Mouse (Mus musculus) adrenal gland, adult 18-20 months (tissue): ENCODE results near the gene Psmd2. TPM values are rescaled to one million over a fixed set of nuclear protein-coding genes. Genes with fewer than 3 reads are reported as not detected.

Source experiments
- DNase-seq, 2 experiments: peaks; one replicate each; pipeline ENCODE4 v3.0.0; 2021 to 2022; ENCODE audit warnings: low spot score in 2 of 2
- long read RNA-seq, 2 experiments: library from polyadenylated mRNA; stranded (forward); transcript quantifications; one replicate each; pipeline ENCODE4 v2.0.0; 2021
- total RNA-seq, 2 experiments: library from RNA; stranded (reverse); gene quantifications; 1 replicate in 1 of 2; 2 replicates in 1 of 2; pipeline ENCODE4 v1.2.3; 2021

The Psmd2 gene
- total RNA-seq = 100 to 1,000 TPM; 265 to 268 TPM
- long read RNA-seq, experiment 1, transcript Psmd2-201 (21 exons, 2,961 nt) = major isoform, 332 of 370 reads
- long read RNA-seq, experiment 1, partial matches to known transcripts = 6 of 370 reads
- long read RNA-seq, experiment 1, other reads (novel, unspliced or antisense) = 30 of 370 reads
- long read RNA-seq, experiment 2, transcript Psmd2-201 (21 exons, 2,961 nt) = major isoform, 854 of 992 reads
- long read RNA-seq, experiment 2, partial matches to known transcripts = 106 of 992 reads
- long read RNA-seq, experiment 2, other reads (novel, unspliced or antisense) = 32 of 992 reads

DNA sequence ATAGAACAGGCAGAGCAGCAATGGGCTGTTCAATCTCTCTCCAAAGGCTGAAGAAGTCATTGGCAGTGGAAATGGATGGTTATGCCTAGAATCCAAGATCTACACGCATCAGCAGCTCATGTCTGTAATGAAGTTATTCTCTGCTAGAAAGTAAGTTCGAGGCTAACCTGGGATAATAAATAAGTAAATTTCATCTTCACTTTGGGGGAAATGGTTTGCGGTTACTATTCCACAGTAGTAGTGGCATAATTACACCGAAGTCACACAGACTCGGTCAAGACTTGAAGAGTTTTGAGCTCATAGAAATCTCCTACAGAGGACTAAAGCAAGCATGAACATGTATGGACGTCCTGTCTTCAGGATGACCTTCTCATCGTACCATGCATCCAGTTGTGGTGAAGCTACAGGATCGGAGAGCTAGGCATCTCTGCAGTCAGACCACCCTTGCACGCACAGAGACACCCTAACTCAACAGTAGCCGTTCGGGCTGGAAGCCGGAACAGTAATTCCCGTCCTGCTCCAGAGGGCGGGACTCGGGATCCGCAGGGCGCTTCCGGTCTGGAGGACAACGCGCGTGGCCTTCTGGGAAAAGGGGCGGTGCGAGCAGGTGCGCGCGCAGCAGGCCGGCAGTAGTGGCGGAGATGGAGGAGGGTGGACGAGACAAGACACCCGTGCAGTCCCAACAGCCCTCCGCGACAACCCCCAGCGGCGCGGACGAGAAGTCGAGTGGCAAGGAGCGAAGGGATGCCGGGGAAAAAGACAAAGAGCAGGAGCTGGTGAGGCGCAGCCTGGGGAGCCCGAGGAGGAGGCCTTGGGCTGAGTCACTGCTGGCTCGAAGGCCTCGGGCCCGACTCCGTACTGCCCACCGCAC lies at the start of gene Psmd2:
TSS of gene Psmd2 (plus strand) at position 577 of the 871 bp plus-strand sequence.
- DNase-seq = peak; percentile 98

DNA sequence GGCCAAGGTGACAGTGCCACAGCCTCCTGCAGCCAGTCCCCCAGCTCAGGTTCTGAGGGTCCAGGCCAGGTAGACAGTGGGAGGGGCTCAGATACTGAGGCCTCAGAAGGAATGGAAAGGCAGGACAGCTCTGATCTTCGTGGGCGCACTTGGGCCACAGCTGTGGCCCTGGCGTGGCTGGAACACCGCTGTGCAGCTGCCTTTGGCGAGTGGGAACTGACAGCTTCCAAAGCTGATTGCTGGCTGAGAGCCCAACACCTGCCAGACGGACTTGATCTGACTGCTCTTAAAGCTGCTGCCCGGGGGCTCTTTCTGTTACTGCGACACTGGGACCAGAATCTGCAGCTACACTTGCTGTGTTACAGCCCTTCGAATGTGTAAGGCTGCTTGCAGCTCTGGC lies 46.7 kb upstream of the Psmd2 start:
- DNase-seq = no peak

DNA sequence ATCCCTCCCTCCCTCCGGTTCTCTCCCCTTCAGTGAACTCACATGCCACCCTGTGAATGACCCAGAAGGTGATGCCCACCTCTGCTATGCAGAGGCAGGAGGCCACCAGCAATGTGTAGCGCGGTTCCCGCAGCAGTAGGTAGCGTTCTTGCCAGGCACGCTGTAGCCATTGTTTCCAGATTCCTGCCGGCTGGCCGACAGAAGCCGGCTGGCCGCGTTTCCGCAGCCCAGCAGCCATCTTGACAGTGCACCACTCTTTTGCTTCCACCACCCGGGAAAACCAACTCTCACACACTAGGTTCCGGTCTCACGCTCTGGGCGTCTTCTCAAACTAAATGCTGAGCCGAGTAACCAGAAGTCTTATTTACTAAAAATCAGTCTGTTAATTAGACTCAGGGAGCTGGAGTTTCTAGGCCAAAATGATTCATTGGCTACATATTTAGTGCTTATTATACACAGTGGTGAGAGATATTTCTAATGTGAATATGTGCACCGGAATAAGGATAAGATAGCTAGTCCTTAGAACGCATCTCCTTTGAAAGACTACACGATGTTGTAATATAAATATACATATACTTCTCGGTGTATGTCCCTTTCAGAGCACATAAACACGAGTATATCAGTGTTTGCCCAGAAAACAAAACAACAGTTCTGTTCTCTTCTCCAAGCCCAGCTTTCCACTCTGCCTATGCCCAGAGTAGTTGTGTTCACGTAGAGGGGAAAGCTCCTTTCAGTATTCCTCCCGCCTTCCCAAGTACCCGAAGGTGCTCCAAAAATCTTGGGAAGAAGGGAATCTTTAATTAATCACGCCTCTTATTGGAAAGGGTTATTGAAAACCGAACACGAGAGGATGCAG lies 40.7 kb upstream of the Psmd2 start:
- peak; percentile 72 to 74 for DNase-seq

- peak; percentile 74 to 80 for DNase-seq
These were observed 39.9 kb upstream of the Psmd2 start, which contains the start of the genes Eef1akmt4, Gm49333 and Alg3 for GRCm38 (mm10) chr16:20611357-20612227. Eef1akmt4 (plus strand) TSS chr16:20611593. Gm49333 (plus strand) TSS chr16:20611610. Alg3 (minus strand) TSS chr16:20611735.

DNA sequence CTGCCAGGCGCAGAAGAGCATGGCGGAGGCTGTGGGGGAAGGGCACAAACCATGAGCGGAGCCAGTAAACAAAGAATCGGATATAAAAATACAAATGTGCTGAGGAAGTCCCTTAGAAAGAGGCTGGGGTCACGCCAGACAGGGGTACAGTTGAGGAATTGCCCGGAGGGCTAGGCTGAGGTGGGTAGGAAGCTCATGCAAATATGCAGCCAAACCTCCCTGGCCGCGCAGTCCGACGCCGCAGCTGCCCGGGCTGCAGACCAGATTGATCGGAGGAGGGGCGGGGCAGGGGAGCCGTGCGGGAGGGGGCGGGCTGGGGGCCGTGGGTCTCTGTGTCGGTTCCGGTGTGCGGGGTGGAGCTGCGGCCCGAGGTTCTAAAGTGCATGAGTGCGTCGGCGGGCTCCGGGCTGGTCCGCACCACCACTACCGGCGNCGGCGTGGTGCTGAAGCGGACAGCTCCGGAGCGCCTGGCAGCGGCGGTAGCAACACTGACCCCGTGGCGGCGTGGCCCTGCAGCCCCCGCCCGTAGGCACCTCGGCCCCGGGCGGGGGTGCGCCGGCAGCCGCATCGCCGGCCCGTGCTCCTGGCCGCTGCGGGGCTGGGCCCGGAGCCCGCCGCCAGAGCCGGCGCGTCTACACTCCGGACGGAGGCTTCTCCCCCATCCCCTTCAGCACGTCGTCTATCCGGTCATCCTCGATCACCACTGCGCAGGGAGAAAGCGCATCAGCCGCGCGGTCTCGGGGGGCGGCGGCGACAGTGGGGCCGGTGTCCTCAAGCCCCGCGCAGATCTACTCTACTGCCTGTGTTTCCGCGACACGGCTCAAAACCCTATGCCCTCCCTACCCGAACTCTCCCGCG lies 31.7 kb upstream of the Psmd2 start:
- DNase-seq = peak; percentile 19 to 38

GRCm38 (mm10) chr16:20620399-20620735 lies 31.1 kb upstream of the Psmd2 start:
- DNase-seq = no peak

GRCm38 (mm10) chr16:20620751-20621190 lies 30.7 kb upstream of the Psmd2 start:
- peak in 1 of 2 experiments; percentile 56 for DNase-seq

- DNase-seq = peak; percentile 80 to 81
These were observed 30.1 kb upstream of the Psmd2 start, which contains the start of gene Camk2n2 for GRCm38 (mm10) chr16:20621191-20621990. Camk2n2 (minus strand) TSS chr16:20621287.

- peak; percentile 73 to 80 for DNase-seq
These were observed 29.3 kb upstream of the Psmd2 start for GRCm38 (mm10) chr16:20621991-20622685.

DNA sequence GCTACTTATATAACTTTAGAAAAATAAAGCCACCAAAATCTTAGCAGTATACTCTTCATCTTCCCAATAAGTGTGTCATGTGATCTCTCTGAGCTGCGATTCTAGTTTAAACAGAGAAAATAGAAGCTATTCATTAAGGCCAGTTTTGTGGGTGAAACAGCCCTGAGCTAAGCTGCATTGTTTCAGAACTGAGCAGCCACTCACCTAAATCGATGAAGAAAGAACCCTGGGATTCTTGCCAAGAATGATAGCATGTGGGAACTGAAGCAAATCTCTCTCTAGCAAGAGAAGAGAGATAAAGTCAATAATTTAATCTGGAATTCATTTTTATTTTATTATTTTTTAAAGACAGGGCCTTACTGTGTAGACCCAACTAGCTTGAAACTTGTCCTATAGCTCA lies 28.2 kb upstream of the Psmd2 start:
- DNase-seq = no peak

GRCm38 (mm10) chr16:20628871-20629391 lies 22.5 kb upstream of the Psmd2 start:
- DNase-seq = no peak

DNA sequence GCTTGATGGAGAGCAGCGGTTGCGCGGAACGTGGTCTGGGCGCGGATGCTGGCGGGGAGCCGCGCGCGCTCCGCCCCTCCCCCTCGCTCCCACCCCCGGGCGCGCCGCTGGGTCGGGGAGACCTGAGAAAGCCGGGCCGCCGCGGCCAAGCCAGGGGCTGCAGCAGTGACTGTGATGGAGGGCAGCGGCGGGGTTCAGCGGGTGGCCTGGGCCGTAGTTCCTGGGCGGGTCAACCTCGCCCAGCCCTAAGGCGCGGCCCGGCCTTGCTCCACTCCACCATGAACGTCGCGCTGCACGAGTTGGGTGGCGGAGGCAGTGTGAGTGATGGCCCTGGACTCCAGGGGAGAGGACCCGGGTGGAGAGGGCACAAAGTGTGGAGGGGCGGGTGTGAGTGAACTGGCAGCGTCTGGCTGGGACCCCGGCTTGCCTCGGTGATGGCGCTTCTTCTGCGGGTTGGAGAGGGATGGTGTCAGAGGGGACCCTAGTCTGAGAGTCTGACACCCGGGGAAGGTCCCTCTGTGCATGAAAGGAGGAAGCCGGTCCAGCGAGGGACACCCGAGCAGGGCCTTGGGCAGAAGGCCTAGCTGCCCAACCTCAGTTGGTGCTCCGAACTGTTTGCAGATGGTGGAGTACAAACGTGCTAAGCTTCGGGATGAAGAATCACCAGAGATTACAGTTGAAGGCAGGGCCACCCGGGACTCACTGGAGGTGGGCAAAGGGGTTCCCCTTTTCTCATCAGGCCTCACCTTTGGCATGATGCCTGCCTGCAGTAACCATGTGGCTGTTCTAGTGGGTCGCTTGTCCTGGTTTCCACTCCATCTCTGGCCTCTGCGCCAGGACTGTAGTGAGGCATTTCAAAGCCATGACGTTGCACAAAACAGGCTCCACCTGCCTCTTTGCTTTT lies 21.5 kb upstream of the Psmd2 start, which contains the start of gene Ece2:
TSS of gene Ece2 (plus strand) at position 98 of the 904 bp plus-strand sequence.
- DNase-seq = peak; percentile 23 to 35

GRCm38 (mm10) chr16:20637410-20637809 lies 14.0 kb upstream of the Psmd2 start:
- no peak for DNase-seq

DNA sequence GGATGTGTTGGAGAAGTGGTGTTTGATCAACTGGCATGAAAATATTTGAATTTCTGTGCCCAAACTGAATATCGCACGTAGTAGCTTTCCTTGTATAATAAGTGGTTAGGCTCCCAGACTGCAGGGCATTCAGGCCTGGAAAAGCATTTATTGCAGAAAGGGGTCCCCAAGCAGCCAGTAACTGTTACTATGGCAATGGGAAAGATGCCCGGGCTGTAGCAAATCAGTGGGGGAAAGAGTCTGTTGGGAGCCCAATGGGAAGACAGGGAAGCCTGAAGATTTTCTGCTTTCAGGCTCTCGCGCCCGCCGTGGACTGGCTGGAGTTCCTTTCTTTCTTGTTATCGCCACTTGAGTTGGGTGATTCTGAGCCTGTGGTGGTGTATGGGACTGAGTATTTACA lies 13.1 kb upstream of the Psmd2 start:
- DNase-seq = no peak

DNA sequence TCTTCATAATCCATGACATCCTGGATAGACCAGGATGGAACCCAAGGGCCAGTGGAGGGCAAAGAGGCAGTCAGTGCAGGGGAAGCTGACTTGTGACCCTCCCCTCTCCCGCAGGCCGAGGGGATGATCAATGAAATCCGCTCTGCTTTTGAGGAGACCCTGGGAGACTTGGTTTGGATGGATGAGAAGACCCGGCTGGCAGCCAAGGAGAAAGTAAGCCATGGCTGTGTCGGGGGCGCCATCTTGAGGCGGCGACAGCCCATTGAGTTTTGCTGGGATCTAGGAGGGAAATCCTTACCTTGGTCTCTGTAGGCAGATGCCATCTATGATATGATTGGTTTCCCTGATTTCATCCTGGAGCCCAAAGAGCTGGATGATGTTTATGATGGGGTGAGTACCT lies 9.3 kb upstream of the Psmd2 start:
- DNase-seq = peak; percentile 67 to 76

DNA sequence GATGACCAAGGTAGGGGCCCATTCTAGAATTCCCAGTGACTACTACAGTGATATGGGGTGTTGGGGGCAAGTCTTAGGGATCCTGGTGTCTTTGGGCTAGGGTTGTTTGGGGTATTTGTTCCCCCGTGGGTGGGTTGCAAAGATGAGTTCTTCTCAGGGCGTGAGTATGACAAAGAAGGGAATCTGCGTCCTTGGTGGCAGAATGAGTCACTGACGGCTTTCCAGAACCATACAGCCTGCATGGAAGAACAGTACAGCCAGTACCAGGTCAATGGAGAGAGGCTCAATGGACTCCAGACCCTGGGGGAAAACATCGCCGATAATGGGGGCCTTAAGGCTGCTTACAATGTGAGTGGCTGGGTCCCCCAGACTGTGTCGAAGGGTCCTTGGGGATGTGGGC lies 7.5 kb upstream of the Psmd2 start:
- peak; percentile 24 to 40 for DNase-seq
